Mouse (Mus musculus) G1E-ER4 (cell line): ENCODE data around the gene Hsd17b13. TPM values are rescaled to one million over a fixed set of nuclear protein-coding genes. Genes with fewer than 3 reads are reported as not detected.

Experiments
- GATA1 ChIP-seq: IDR thresholded peaks from one replicate; pipeline ENCODE4 v1.8.0; 2012; ENCODE audit warnings: low read length, inconsistent platforms
- polyA plus RNA-seq: library from polyadenylated mRNA; stranded (reverse); fragments of >175 nt; gene quantifications from 2 replicates; pipeline ENCODE4 v1.2.3, GENCODE M21; 2012

Hsd17b13 gene
- not detected in 2 replicates for polyA plus RNA-seq

GRCm38 (mm10) chr5:103977297-103977696 lies at the start of gene Hsd17b13:
TSS of gene Hsd17b13 (minus strand) at chr5:103977410.
- TF ChIP-seq GATA1 = no peak

GRCm38 (mm10) chr5:104025245-104025854 lies 48.1 kb upstream of the Hsd17b13 start:
- no peak for TF ChIP-seq GATA1

GRCm38 (mm10) chr5:104024762-104025161 lies 47.6 kb upstream of the Hsd17b13 start:
- no peak for TF ChIP-seq GATA1

DNA sequence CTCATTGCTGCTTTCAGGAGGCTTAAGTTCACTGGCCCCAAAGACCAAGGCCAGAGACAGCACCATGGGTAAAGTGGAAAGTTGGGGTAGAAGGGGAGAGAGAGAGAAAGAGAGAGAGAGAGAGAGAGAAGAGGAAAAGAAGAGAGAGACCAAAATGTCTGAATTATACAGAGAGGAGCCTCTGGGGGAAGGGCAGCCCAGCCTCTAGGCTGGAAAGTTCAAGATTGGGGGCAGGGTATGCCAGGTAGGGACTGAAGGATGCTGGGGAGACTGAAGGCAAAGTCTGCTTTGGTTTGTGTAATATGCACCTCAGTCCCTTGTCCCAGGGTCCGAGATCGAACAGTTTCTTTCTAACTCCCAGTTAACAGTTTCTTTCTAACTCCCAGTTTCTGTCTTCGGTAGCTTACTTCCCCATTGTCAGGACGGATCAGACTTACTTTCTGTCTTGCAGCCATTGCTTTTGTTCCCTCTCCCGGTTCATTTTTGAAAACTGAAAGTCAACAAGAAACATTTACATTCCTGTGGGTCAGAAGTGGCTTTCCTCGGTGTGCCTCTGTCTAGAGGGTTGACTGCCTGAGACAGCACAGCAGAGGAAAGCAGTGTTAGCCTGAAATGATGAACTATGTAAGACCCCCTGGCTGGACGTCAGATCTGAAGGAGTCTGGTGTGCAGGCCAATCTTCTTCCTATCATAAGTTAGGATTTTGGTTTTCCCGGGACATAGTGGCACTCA lies 46.2 kb upstream of the Hsd17b13 start:
- no peak for TF ChIP-seq GATA1

GRCm38 (mm10) chr5:104022558-104022957 lies 45.3 kb upstream of the Hsd17b13 start:
- no peak for TF ChIP-seq GATA1

- no peak for TF ChIP-seq GATA1
Observed at GRCm38 (mm10) chr5:104021597-104022378, 44.6 kb upstream of the Hsd17b13 start, which contains the start of gene Hsd17b11. TSS of gene Hsd17b11 (minus strand) at chr5:104021919.

DNA sequence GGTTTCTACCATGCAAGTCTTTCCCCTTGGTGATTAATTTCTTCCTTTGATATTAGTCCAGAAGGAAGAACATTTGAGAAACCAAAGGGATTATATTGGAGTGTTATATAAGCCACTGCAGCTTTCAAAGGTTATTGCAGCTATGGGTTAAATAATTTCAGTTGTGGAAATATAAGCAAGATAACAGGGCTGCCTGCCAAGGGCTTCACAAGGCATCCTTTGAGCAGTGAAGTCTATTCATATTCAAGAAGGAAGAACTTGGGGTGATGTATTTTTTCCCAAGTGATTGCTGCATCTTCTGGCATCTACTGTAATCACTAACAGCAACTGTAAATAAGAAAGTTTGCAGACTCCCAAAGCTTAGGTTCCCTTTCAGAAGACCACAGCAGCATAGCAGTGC lies 34.2 kb upstream of the Hsd17b13 start:
- TF ChIP-seq GATA1 = no peak

DNA sequence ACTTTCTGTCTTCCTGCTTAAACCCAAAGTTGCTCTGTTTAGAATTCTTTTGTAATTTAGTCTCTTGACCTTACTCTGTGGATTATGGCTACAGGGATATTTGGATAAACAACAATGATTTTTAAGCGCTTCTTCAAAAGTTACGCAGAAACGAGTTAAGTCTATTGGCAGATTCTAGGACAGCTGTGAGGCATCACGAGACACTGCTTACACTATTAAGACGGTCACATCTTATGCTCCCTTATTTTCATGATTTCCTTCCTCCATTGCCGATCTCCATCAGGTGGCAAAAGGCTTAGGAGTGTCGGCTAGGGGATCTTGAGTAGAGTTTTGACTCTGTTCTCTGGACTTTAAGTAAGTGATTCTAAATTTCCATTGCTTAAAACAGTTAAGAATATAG lies 33.1 kb upstream of the Hsd17b13 start:
- TF ChIP-seq GATA1 = no peak

- TF ChIP-seq GATA1 = no peak
Observed at GRCm38 (mm10) chr5:104009421-104009820, 32.2 kb upstream of the Hsd17b13 start.

DNA sequence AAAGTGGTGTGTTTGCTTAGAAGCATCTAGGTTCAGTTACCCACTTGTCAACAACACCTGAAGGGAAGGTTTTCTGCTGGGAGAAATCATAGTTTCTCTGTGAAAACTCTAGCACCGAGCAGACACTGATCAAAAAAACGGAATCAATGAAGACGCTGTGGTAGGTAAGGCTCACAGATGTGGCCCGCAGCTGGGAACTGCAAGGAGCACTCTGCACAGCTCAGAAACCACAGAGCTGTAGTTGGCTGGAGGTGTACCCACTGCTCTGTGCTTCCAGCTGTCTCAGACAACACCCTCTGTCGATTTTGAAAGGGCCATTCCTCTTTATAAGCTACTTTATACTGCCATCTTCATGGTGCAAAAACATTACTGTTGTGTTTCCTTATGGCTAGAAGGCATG lies 30.6 kb upstream of the Hsd17b13 start:
- TF ChIP-seq GATA1 = no peak

DNA sequence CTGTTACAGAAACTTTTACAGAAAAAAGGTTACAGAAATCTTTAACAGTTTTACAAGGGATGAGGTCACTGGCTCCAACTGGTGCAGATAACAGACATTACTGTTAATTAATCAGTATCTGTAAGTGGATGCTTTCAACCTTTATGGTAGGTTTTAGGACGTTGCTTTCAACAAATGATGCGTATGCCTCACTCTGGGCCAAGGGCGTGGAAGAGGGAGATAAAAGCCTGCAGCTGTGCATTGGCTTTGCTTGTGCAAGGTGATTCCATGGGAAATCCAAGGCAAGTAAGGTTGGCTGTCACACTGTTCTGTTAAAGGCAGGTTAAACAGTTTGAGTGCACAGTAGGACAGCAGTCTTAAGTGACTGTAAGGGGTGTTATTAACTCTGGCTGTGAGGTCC lies 29.6 kb upstream of the Hsd17b13 start:
- TF ChIP-seq GATA1 = no peak

- no peak for TF ChIP-seq GATA1
Observed at GRCm38 (mm10) chr5:104003955-104004354, 26.7 kb upstream of the Hsd17b13 start.

DNA sequence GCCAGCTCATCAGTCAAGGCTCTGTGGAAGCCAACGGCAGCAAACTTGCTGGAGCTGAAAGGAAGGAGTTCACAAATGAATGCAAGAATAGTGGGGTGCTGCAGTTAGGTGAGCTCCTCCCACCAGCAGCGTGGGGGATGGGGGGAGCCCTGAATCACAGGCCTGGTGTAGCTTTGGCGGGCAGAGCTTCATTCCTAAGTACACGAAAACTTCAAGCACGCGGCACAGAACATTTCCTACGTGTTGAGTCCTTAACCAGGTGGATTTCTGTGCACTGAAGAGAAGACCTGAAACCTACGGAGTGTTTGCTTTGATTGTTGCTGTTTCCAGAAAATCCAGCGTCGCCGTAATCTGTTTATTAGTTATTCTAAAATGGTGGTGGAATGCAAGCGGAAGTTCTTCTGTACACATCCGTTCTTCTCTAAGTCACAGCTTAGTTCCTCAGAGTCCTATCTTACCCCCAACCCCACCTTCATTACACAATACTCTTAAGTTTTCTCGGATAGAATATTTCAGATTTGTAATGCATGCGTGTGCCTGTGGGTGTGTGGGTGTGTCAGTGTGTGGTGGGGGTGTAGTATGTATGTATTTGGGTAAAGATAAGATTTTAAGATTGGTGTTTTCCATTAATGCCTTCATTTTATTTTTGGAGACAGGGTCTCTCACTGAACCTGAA lies 26.2 kb upstream of the Hsd17b13 start:
- no peak for TF ChIP-seq GATA1

- TF ChIP-seq GATA1 = no peak
Observed at GRCm38 (mm10) chr5:104002549-104003255, 25.5 kb upstream of the Hsd17b13 start.

DNA sequence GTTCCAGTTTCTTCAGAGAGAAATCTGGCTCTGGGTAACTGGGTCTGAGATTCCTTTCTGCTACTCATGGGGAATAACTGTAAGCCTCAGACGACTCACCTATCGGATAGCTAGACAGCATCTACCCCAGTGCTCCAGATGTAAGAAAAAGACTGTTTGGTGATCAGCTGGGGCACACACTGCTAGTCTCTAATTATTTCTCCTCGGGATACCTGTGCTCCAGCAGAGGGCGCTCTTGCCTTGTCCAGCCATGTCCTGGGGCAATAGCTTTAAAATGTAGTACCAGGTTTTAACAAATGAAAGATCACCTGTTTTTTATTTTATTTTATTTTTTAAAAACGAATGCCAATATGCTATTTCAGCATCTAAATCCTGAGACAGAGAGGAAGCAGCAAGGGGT lies 22.5 kb upstream of the Hsd17b13 start:
- TF ChIP-seq GATA1 = no peak
